Mouse (Mus musculus): ENCODE results near the gene Armc9.

DNA sequence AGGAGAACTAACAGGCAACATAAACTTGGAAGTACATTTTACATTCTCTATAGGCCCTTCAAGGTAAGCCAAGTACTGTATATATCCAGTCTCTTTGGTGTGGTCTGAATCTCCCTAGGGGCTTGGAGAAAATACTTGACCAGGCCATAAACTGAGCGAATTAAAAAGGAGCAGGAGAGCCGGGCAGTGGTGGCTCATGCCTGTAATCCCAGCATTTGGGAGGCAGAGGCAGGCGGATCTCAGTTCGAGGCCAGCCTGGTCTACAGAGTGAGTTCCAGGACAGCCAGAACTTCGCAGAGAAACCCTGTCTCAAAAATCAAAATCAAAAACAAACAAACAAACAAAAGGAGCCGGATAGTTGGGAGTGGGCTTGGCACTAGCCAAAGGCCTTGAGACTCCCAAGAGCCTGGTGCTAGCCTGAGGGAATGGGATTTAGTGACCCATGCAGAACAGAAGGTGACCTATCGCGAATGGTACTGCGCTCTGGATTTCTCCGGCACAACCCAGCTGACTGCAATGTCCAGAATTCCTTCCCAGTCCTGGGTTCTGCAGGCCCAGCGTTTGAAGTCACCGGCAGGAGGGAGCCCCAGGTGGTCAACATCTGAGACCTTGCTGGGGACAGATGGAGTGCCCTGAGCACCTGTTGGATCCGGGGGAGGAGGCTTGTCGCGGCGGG, 158.7 kb downstream of the Armc9 start:
- TF ChIP-seq POLR2A (IDR thresholded peaks at IDR 0.05; ENCODE audit: borderline replicate concordance, extremely low read depth, low read depth, low read length) (no peak), CTCF (IDR thresholded peaks at IDR 0.05; ENCODE audit: insufficient read depth, low read length) (no peak)

Data from lung, adult 2 months (tissue).